Mouse (Mus musculus) limb, embryonic 14.5 days (tissue): ENCODE data around the gene Srcin1. TPM values are rescaled to one million over a fixed set of nuclear protein-coding genes. Genes with fewer than 3 reads are reported as not detected.

ENCODE experiments used
- ATAC-seq: fragments of 200-750 bp; cut with Nextera tagmentation; 2 replicates; pipeline ENCODE4 v1.8.0; 2017; ENCODE audit warnings: low read depth, moderate number of reproducible peaks, moderate TSS enrichment; ENCODE audit not compliant: low FRiP score
- DNase-seq: peaks from one replicate; pipeline ENCODE4 v3.0.0-alpha.2; 2015; ENCODE audit warnings: low spot score
- H3K27ac ChIP-seq: fragments of 300-500 bp; sonication (generic); replicated peaks from 2 replicates; pipeline ENCODE4 v1.5.1; 2014; ENCODE audit warnings: low read depth, mild to moderate bottlenecking, low read length, moderate library complexity, mixed read lengths
- H3K27me3 ChIP-seq: fragments of 300-500 bp; sonication (generic); 2 replicates; pipeline ENCODE4 v1.6.1; 2014; ENCODE audit warnings: low read length, mixed read lengths; ENCODE audit not compliant: control insufficient read depth, insufficient read depth
- H3K36me3 ChIP-seq: fragments of 300-500 bp; sonication (generic); 2 replicates; pipeline ENCODE4 v1.6.1; 2014; ENCODE audit warnings: mild to moderate bottlenecking, low read length, moderate library complexity, mixed read lengths; ENCODE audit not compliant: control insufficient read depth, insufficient read depth
- H3K4me1 ChIP-seq: fragments of 300-500 bp; sonication (generic); 2 replicates; pipeline ENCODE4 v1.6.1; 2014; ENCODE audit warnings: antibody characterized with exemption, low read length, mixed read lengths; ENCODE audit not compliant: control insufficient read depth, insufficient read depth
- H3K4me2 ChIP-seq: fragments of 300-500 bp; sonication (generic); replicated peaks from 2 replicates; pipeline ENCODE4 v1.6.1; 2014; ENCODE audit warnings: low read depth, mild to moderate bottlenecking, low read length, moderate library complexity; ENCODE audit not compliant: severe bottlenecking
- H3K4me3 ChIP-seq: fragments of 300-500 bp; sonication (generic); replicated peaks from 2 replicates; pipeline ENCODE4 v1.5.1; 2014; ENCODE audit warnings: low read length
- H3K9ac ChIP-seq: fragments of 300-500 bp; sonication (generic); 2 replicates; pipeline ENCODE4 v1.6.1; 2014; ENCODE audit warnings: mild to moderate bottlenecking, low read depth, low read length, moderate library complexity; ENCODE audit not compliant: severe bottlenecking
- H3K9me3 ChIP-seq: fragments of 300-500 bp; sonication (generic); 2 replicates; pipeline ENCODE4 v1.6.1; 2016; ENCODE audit warnings: low read length; ENCODE audit not compliant: control insufficient read depth
- POLR2A ChIP-seq: fragments of 200-500 bp; IDR thresholded peaks from 2 replicates; pipeline ENCODE4 v1.8.0; 2012; ENCODE audit warnings: inconsistent platforms, mild to moderate bottlenecking, moderate library complexity, borderline replicate concordance; ENCODE audit not compliant: insufficient read depth, insufficient read length; ENCODE audit errors: extremely low read depth
- WGBS: fragments of 180-500 bp; shearing (Covaris S2); extraction: QIAGEN DNeasy Blood & Tissue Kit; methylation state at CpG from one replicate; pipeline ENCODE4 v1.1.7; 2014; 5-methylcytosine and 5-hydroxymethylcytosine counted together
- polyA plus RNA-seq, 2 experiments: library from polyadenylated mRNA; depleted of rRNA in 1 of 2; stranded (reverse) in 1 of 2; unstranded in 1 of 2; fragments of >200 nt; fragmentation: Nextera tagmentation in 1 of 2; extraction: Ambion mirVana in 1 of 2; gene quantifications; 2 replicates each; pipeline versions ENCODE4 v1.2.1 to v1.2.3; 2012 to 2014

Srcin1 gene
- polyA plus RNA-seq, 2 experiments = 0.39 to 4.0 TPM

GRCm38 (mm10) chr11:97547957-97548706 lies 27.9 kb downstream of the Srcin1 start:
- no peak for ATAC-seq

GRCm38 (mm10) chr11:97546804-97547411 lies 29.1 kb downstream of the Srcin1 start:
- Histone ChIP-seq H3K27ac (no peak overlapping the region), H3K36me3 (no peaks in the 10 kb centered on the region), H3K9me3 (no peaks in the 10 kb centered on the region), H3K27me3 (peaks cover 68% of the 10 kb centered on the region), H3K4me3 (peak overlapping the region; percentile 53), H3K4me2 (peak overlapping the region; percentile 99), H3K4me1 (peaks cover 3% of the 10 kb centered on the region; the same call in 1 of the 2 replicates), H3K9ac (peak overlapping the region; percentile 53)
- peak; percentile 66 for ATAC-seq
- DNase-seq = no peak
- 2% methylated on average over 29 of the region's 73 CpGs for WGBS
- no peak for TF ChIP-seq POLR2A

More at GRCm38 (mm10) chr11:97547957-97548706, 27.9 kb downstream of the Srcin1 start:
- Histone ChIP-seq H3K36me3 (no peaks in the 10 kb centered on the region), H3K9ac (no peak overlapping the region), H3K9me3 (no peaks in the 10 kb centered on the region), H3K27ac (no peak overlapping the region), H3K4me1 (peaks cover 3% of the 10 kb centered on the region; the same call in 1 of the 2 replicates), H3K4me2 (no peak overlapping the region), H3K27me3 (peaks cover 73% of the 10 kb centered on the region), H3K4me3 (no peak overlapping the region)
- WGBS = 55% methylated on average over 12 of the region's 12 CpGs
- no peak for DNase-seq
- TF ChIP-seq POLR2A = no peak

DNA sequence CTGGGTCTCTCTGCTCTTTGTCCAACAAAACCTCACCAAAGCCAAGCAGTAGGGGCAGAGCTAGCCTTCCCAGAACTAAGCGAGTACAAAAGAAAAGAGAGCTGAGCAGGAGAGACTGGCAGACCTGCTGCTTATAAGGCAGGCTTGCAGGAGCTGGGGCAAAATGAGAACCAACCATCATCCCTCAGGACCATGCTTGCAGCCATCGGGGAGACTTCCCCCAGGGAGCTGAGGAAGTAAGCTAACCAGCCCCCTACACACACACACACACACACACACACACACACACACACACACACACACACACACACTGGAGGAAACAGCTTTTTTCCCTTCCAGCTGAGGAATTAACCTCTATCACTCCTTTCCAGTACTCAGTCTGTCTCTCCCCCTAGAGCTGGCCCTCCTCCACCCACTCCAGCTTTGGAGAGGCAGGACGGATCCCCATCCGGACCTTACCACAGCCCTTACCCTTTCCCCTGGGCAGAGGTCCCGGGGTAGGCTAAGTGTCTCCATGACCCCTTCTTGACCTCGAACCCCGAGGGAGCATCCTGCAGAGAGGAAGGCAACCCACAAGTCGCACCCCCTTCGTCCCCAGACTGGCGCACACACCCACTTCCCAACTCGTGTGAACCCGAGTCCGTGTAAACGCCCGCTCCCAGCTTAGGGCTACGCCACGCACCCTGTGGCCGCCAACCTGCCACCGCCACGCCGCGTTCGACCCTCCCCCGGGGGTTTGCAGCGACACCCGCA lies 30.0 kb downstream of the Srcin1 start:
- WGBS = 6% methylated on average over 26 of the region's 26 CpGs
- DNase-seq = no peak
- Histone ChIP-seq H3K4me1 (peaks cover 5% of the 10 kb centered on the region), H3K9me3 (no peaks in the 10 kb centered on the region), H3K9ac (peak overlapping the region; percentile 53; the same call in 1 of the 2 replicates), H3K4me3 (peak overlapping the region; percentile 53), H3K27ac (no peak overlapping the region), H3K36me3 (no peaks in the 10 kb centered on the region), H3K27me3 (peaks cover 59% of the 10 kb centered on the region), H3K4me2 (peak overlapping the region; percentile 99)
- ATAC-seq = no peak
- no peak for TF ChIP-seq POLR2A

DNA sequence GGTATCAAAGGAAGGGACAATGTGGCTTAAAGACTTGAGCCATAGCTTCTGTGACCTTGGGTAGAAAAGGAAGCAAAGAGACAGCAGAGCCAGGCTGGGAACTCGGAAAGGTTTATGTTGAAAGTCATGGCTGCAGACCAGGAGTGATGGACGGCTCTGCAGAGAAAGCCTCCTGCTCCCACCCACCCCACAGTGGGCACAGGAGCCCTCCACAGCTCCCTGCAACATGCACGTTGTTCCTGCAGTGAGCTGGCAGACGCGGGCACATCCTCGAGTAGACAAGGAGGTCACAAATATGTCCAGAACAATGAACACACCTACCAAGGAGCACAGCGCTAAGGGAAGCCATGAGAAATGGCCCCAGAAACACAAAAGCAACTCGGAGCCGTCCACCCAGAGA lies 32.1 kb downstream of the Srcin1 start:
- H3K4me2 ChIP-seq = no peak overlapping the region
- H3K4me3 ChIP-seq = no peak overlapping the region
- WGBS = 80% methylated on average over 9 of the region's 9 CpGs
- no peaks in the 10 kb centered on the region for H3K9me3 ChIP-seq
- H3K9ac ChIP-seq = no peak overlapping the region
- TF ChIP-seq POLR2A = no peak
- DNase-seq (no peak), ATAC-seq (no peak)
- H3K4me1 ChIP-seq = peaks cover 10% of the 10 kb centered on the region
- H3K27ac ChIP-seq = no peak overlapping the region
- no peaks in the 10 kb centered on the region for H3K36me3 ChIP-seq
- H3K27me3 ChIP-seq = peaks cover 39% of the 10 kb centered on the region

GRCm38 (mm10) chr11:97543181-97543733 lies 32.7 kb downstream of the Srcin1 start:
- no peak for TF ChIP-seq POLR2A
- H3K27ac ChIP-seq = no peak overlapping the region
- peaks cover 10% of the 10 kb centered on the region for H3K4me1 ChIP-seq
- no peak for DNase-seq
- no peak for ATAC-seq
- no peak overlapping the region for H3K4me3 ChIP-seq
- H3K9ac ChIP-seq = no peak overlapping the region
- H3K4me2 ChIP-seq = no peak overlapping the region
- H3K9me3 ChIP-seq = no peaks in the 10 kb centered on the region
- H3K36me3 ChIP-seq = no peaks in the 10 kb centered on the region
- WGBS = 71% methylated on average over 11 of the region's 12 CpGs
- H3K27me3 ChIP-seq = peaks cover 41% of the 10 kb centered on the region
